Mouse (Mus musculus): ENCODE data around the gene Scd4.

Gene Scd4

DNA sequence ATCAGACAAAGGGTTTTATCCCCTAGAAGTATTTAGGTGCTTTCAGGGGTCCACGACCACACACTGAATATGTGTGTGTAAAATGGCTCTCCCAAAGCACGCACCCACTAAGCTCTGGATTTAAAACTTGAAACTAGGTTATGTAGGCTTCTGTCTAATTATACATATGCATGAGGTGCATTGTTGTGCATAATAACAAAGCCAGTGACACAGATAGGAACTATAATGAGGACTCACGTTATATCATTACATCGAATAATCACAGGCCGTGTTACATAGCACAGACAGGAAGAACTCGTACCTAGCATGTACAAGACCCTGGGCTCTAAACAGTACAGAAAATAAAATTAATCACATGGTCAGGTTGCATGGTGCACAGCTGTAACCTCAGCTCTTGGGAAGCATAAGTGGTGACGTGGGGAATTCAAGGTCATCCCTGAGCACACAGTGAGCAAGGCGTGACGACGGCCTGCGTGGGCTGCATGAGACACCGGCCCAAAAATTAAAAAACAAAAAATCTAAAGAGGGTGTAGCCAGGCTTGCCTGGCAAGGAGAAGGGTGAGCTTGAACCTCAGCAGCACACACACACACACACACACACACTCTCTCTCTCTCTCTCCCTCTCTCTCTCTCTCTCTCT, 49.9 kb downstream of the Scd4 start:
- DNase-seq: no peak

DNA sequence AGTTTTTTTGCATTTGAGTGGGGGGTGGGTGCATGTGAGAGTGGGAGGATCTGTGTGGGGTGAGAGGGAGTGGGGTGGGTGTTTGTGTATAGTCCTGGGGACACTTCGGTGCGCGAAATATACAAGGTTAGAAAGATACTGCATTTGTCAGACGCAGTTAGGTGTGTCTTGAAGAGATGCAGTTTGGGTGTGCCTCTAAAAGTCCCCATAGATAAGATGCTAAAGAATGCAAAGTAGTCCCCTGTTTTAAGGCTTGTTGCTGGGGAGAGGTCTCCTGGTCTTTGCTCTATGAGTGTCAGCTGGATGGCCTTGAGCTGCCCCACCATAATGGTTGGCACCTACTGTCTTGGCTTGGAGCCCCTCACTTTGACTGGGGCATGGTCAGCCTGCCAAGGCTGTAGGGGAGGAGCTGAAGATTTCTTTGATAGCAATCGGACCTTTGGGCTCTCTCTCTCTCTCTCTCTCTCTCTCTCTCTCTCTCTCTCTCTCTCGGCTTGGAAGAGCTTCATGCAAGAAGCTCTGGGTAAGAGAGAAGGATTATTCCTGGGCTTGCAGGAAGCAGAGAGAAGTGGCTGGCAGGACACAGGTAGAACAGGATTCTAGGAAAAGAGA, 53.1 kb downstream of the Scd4 start:
- DNase-seq: no peak

DNA sequence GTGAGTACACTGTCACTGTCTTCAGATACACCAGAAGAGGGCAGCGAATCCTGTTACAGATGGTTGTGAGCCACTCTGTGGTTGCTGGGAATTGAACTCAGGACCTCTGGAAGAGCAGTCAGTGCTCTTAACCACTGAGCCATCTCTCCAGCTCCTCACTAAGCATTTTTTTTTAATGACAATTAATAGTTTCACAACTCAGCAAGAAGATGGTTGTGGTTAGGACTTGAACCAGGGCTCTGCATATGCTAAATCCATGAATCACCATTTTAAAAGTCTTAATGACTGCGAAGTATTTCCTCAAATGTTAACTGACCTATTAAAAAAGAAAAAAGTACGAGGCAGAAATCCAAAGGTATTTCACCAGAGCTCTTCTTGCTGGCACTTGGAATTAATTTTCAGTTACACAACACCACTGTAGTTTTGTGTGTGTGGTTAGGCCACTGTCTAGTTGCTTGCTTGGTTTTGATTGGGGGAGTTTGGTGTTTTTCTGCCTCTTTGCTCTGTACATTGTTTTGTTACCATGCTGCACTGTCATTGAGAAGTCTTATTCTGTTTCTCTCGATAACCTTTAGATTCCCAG, 54.3 kb downstream of the Scd4 start:
- DNase-seq: no peak

DNA sequence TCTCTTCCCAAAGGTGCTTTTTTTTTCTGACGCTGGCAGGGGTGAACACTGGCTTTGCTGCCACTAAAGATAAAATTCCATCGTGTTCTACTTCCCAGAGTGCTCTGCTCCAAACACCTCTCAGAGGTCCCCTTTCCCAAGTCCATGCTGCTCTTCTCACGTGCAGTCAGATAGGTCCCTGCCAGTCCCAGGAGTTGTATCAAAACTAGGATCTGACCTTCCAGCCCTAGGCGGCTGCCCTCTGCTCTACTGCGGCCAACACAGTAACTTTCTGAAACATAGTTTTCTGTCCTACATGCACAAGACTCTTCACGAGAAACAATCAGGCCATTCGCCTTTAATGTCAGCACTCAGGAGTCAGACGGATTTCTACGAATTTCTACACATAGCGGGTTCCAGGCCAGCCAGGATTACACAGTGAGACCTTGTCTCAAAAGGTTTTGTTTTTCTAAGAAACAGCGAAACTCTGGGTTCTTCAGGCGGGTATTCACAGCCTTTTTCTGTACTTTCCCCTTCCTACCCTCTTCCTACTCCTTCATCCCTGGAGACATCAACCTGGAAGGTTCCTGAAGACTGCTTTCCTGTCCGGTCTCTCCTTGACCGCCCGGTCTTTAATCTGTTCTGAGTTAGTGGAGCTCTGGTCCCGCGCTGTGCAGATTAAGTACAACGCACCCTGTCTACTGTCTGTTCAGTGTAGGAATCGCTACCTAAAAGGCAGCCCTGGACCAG, 55.0 kb downstream of the Scd4 start:
- DNase-seq: no peak

DNA sequence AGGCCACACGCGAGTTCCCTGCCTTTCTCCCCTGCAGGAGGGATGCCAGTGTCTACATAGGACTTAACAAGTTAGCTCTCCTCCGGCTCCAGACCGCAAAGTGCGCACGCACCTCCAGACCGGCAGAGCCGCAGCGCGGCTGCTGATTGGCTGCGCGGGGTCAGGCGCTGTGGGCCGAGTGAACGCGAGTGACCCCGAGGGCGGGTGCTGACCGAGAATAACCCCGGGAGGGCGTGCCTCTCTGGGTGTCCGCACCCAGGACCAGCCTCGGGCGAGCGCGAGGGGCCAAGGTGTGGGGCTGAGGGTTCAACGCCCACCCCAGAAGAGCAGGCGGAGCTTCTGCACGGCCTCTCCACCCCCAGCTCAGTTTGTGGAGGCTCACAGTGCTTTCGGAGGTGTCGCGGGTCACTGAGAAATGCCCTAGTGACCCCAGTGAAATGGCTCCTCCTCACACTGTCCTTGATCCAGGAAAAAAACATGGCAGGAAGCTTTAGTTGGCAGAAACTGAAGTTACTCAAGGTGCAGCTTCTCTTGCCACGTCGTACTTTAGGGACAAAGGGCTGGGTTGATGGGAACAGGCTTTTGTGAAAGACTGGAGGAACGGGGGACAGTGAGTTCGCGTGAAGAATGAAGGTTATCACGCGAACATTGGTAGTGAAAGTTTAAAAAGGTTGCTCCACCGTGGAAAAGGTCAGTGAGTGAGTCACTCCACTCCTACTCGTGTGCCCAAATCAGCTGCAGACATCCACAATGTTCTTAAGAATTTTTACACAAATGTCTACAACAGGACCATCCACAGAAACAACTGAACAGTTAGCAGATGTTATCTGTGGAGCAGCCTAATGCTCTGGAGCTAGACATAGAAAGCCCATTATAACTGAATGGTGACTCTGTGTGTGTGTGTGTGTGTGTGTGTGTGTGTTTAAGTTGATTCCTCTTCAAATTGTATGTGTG, 55.9 kb downstream of the Scd4 start:
- DNase-seq: peak; percentile 94

DNA sequence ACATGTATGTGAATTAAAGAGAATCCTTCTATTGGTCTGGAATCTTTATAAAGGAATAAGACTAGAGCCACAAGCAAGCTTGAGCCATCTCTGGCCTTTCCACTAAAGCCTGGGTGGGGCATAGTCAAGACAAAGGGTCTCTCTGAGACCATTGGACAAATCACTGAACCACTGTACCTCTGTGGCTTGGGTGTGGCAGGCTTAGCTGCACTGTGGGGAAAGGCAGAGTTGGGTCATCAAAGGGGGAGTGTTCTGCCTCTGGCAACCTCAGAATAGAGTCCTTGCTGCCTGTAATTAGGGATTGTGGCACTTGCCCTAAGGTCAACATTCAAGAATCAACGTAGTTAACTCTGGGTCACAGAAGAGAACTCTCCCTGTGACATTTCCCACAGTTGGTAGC, 56.6 kb downstream of the Scd4 start:
- DNase-seq: no peak

DNA sequence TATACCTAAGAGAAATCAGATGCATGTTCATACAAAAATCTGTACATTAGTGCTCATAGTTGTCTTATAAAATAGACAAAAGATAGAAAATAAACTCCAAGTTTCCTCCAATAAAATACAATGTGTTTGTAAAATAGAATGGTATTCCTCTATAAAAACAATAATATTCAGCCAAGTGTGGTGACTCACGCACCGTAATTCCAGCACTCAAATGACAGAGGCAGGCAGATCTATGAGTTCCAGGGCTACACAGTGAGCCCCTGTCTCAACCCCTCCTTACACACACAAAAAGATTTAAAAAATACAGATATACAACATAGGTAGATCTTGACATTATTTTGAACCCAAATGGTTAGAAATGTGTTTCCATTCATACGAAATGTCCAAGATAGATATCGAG, 59.0 kb downstream of the Scd4 start:
- no peak for DNase-seq

DNA sequence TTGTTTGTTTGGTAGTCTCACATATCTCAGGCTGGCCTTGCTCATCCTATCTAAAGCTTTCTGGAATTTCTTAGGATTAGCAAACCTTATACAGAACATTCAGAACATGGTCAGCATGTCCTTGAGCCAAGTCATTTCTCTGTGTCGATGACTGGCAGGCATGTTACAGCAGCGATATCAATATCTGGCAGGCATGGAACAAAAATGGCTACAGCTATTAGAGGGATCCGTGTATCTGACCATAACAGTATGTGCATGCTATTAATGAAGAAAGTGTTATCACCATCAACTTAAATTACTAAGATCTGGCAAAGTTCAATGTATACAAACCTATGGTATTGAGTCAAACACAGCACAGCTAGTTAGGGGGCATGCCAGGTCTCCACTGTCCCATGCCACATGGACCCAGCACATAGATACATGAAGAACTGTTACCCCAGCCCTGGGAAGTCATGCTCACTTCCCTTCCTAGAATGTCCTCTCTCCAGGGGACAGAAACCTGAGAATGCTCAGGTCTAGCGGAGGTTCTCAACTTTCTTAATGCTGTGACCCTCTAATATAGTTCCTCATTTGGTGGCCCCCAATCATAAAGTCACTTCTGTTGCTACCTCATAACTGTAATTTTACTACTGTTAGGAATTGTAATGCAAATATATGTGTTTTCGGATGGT, 59.6 kb downstream of the Scd4 start:
- no peak for DNase-seq

DNA sequence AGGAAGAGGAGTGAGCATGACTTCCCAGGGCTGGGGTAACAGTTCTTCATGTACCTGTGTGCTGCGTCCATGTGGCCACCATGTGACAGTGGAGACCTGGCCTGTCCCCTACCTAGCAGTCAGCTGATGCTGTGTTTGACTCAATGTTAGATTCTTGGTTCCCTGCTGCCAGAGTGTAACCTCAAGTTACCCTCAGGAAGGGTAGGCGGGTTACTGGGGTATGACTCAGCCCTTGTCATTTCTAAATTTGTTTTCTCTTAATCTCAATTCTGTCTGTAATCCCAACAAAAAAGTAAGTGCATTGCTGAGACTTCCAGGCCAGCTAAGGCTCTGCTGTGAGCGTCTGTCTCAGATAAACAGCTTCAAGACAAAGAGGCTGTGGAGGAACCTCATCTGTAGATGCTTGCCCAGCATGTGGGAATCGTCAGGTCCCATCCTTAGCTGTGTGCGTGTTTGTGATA, 61.1 kb downstream of the Scd4 start:
- DNase-seq: no peak

DNA sequence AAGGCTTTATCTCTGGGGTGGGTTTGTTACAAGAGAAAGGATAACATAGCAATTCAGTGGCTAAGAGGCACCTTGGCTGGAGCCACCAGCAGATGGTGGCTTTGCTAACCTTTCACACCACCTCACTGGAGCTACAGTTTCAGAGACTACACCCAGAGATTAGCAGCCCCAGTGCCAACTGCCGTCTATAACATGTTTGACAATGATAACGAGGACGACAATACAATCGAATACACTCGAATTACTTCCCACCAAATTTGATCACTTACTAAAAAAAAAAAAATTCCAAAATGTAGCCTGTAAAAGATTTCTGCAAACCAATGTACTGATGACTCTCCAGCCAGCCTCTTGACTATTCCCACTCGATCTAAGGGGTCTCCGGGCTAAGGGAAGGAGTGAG, 62.1 kb downstream of the Scd4 start:
- no peak for DNase-seq
